Mouse (Mus musculus): ENCODE data around the gene Adamtsl4.
A peak's percentile ranks its signal among the peaks of the same experiment; 100 is the strongest.
"Not testable (repeated sequence)": the region's sequence is repeated elsewhere in the genome, so short reads cannot be mapped to it uniquely, and the experiment has no call there.

Adamtsl4 gene

GRCm38 (mm10) chr3:95676745-95677419 lies 10.8 kb downstream of the Adamtsl4 start:
- DNase-seq (ENCODE audit: low spot score in 2 of 2), result peak; percentile 25 to 55

GRCm38 (mm10) chr3:95675301-95676092 lies 12.2 kb downstream of the Adamtsl4 start:
- peak; percentile 36 to 48 for DNase-seq (ENCODE audit: low spot score in 2 of 2)

GRCm38 (mm10) chr3:95674812-95675211 lies 12.9 kb downstream of the Adamtsl4 start:
- no peak for DNase-seq (ENCODE audit: low spot score in 2 of 2)

- DNase-seq (ENCODE audit: low spot score in 2 of 2), result no peak
Observed at GRCm38 (mm10) chr3:95674236-95674635, 13.5 kb downstream of the Adamtsl4 start.

- DNase-seq (ENCODE audit: low spot score in 2 of 2), result no peak
Observed at GRCm38 (mm10) chr3:95673707-95674211, 14.0 kb downstream of the Adamtsl4 start.

GRCm38 (mm10) chr3:95672861-95673706 lies 14.6 kb downstream of the Adamtsl4 start:
- no peak for DNase-seq (ENCODE audit: low spot score in 2 of 2)

GRCm38 (mm10) chr3:95672461-95672860 lies 15.3 kb downstream of the Adamtsl4 start:
- no peak for DNase-seq (ENCODE audit: low spot score in 2 of 2)

GRCm38 (mm10) chr3:95671201-95671600 lies 16.5 kb downstream of the Adamtsl4 start:
- no peak for DNase-seq (ENCODE audit: low spot score in 2 of 2)

- not testable (repeated sequence) for DNase-seq (ENCODE audit: low spot score in 2 of 2)
Observed at GRCm38 (mm10) chr3:95670419-95670818, 17.3 kb downstream of the Adamtsl4 start.

GRCm38 (mm10) chr3:95669309-95669665 lies 18.4 kb downstream of the Adamtsl4 start:
- DNase-seq (ENCODE audit: low spot score in 2 of 2), result no peak

- DNase-seq (ENCODE audit: low spot score in 2 of 2), result no peak
Observed at GRCm38 (mm10) chr3:95668589-95669308, 19.0 kb downstream of the Adamtsl4 start.

GRCm38 (mm10) chr3:95668026-95668425 lies 19.7 kb downstream of the Adamtsl4 start:
- DNase-seq (ENCODE audit: low spot score in 2 of 2), result no peak

GRCm38 (mm10) chr3:95667521-95667920 lies 20.2 kb downstream of the Adamtsl4 start:
- no peak for DNase-seq (ENCODE audit: low spot score in 2 of 2)

GRCm38 (mm10) chr3:95666124-95666844 lies 21.4 kb downstream of the Adamtsl4 start:
- no peak for DNase-seq (ENCODE audit: low spot score in 2 of 2)

- no peak for DNase-seq (ENCODE audit: low spot score in 2 of 2)
Observed at GRCm38 (mm10) chr3:95664940-95665352, 22.8 kb downstream of the Adamtsl4 start.

- DNase-seq (ENCODE audit: low spot score in 2 of 2), result no peak
Observed at GRCm38 (mm10) chr3:95663969-95664608, 23.6 kb downstream of the Adamtsl4 start.

- no peak for DNase-seq (ENCODE audit: low spot score in 2 of 2)
Observed at GRCm38 (mm10) chr3:95663486-95663885, 24.2 kb downstream of the Adamtsl4 start.

- no peak for DNase-seq (ENCODE audit: low spot score in 2 of 2)
Observed at GRCm38 (mm10) chr3:95662724-95663449, 24.8 kb downstream of the Adamtsl4 start.

GRCm38 (mm10) chr3:95661945-95662715 lies 25.6 kb downstream of the Adamtsl4 start:
- DNase-seq (ENCODE audit: low spot score in 2 of 2), result no peak
